Mouse (Mus musculus): ENCODE data around the gene Klk1b4. TPM values are rescaled to one million over a fixed set of nuclear protein-coding genes. Genes with fewer than 3 reads are reported as not detected.
"Not testable (repeated sequence)": the region's sequence is repeated elsewhere in the genome, so short reads cannot be mapped to it uniquely, and the experiment has no call there.

Klk1b4 gene
- total RNA-seq, 2 experiments from 2014 or later: not detected

- intact Hi-C loops (cut with DNase I): loop anchor here (10.0 kb wide), 1 partner anchor 574 kb away; the partner anchor contains the start of gene Ctu1
- DNase-seq (ENCODE audit: low spot score in 2 of 2): no peak
Observed at GRCm38 (mm10) chr7:44249248-44249647, 42.0 kb downstream of the Klk1b4 start.

- DNase-seq (ENCODE audit: low spot score in 2 of 2); intact Hi-C loops (cut with DNase I): not testable (repeated sequence)
Observed at GRCm38 (mm10) chr7:44250732-44251275, 43.6 kb downstream of the Klk1b4 start.

GRCm38 (mm10) chr7:44253023-44253616 lies 45.9 kb downstream of the Klk1b4 start:
- intact Hi-C loops (cut with DNase I): no loop called here
- no peak for DNase-seq (ENCODE audit: low spot score in 2 of 2)

GRCm38 (mm10) chr7:44254930-44255329 lies 47.7 kb downstream of the Klk1b4 start:
- intact Hi-C loops (cut with DNase I): no loop called here
- no peak for DNase-seq (ENCODE audit: low spot score in 2 of 2)

- DNase-seq (ENCODE audit: low spot score in 2 of 2): no peak
- intact Hi-C loops (cut with DNase I): no loop called here
Observed at GRCm38 (mm10) chr7:44257278-44257677, 50.0 kb downstream of the Klk1b4 start, which contains the start of gene Acp4. TSS of gene Acp4 (minus strand) at chr7:44257378.

- intact Hi-C loops (cut with DNase I): loop anchor here (5.0 to 10.0 kb wide), 2 partner anchors 42 to 284 kb away; partner anchors contain the start of gene Pold1
- no peak for DNase-seq (ENCODE audit: low spot score in 2 of 2)
Observed at GRCm38 (mm10) chr7:44260410-44260809, 53.2 kb downstream of the Klk1b4 start.

- no peak for DNase-seq (ENCODE audit: low spot score in 2 of 2)
- intact Hi-C loops (cut with DNase I): loop anchor here (5.0 to 10.0 kb wide), 2 partner anchors 41 to 284 kb away; partner anchors contain the start of gene Pold1
Observed at GRCm38 (mm10) chr7:44261147-44261546, 53.9 kb downstream of the Klk1b4 start, which contains the start of gene Gm15517. TSS of gene Gm15517 (plus strand) at chr7:44261447.

Other genes with a start within 250 kb of the Klk1b4 start
- not detected for gene Klk1b1, start 240.7 kb upstream of the Klk1b4 start, total RNA-seq (2021)
- gene Klk1b9, start 231.4 kb upstream of the Klk1b4 start, total RNA-seq (2021): not detected
- not detected for gene Klk1b11, start 211.6 kb upstream of the Klk1b4 start, total RNA-seq (2021)
- gene Klk1b26, start 195.3 kb upstream of the Klk1b4 start, total RNA-seq (2021): not detected
- not detected for gene Klk1b27, start 155.1 kb upstream of the Klk1b4 start, total RNA-seq (2021)
- gene Klk1b21, start 105.1 kb upstream of the Klk1b4 start, total RNA-seq (2021): not detected
- not detected for gene Klk1b22, start 94.8 kb upstream of the Klk1b4 start, total RNA-seq (2021)
- gene Klk1b16, start 70.7 kb upstream of the Klk1b4 start, total RNA-seq (2021): not detected
- gene Klk1b24, start 19.2 kb upstream of the Klk1b4 start, total RNA-seq (2021): not detected
- gene Klk1b3, start 9.2 kb upstream of the Klk1b4 start, total RNA-seq (2021): not detected
- gene Klk1b5, start 8.5 kb downstream of the Klk1b4 start, total RNA-seq (2021): not detected
- not detected for gene Klk1, start 17.9 kb downstream of the Klk1b4 start, total RNA-seq (2021)
- not detected for gene Gm36864, start 28.7 kb downstream of the Klk1b4 start, total RNA-seq (2021)
- 1 to 10 TPM; 1.1 to 1.6 TPM for gene 1700028J19Rik, start 39.3 kb downstream of the Klk1b4 start, total RNA-seq (2021)
- gene 2410002F23Rik, start 39.3 kb downstream of the Klk1b4 start, total RNA-seq (2021): 10 to 100 TPM; 72.5 to 73.5 TPM
- gene Acp4, start 49.9 kb downstream of the Klk1b4 start, total RNA-seq (2021): not detected
- not detected for gene Gm15517, start 54.0 kb downstream of the Klk1b4 start, total RNA-seq (2021)
- gene Clec11a, start 99.5 kb downstream of the Klk1b4 start, total RNA-seq (2021): 1 to 10 TPM; 3.5 to 3.9 TPM
- 100 to 1,000 TPM; 571 to 587 TPM for gene Shank1, start 102.8 kb downstream of the Klk1b4 start, total RNA-seq (2021)
- 10 to 100 TPM; 60.0 to 65.0 TPM for gene Syt3, start 176.7 kb downstream of the Klk1b4 start, total RNA-seq (2021)
- 1 to 10 TPM; 1.9 to 2.2 TPM for gene 1700008O03Rik, start 178.4 kb downstream of the Klk1b4 start, total RNA-seq (2021)
- gene Lrrc4b, start 221.6 kb downstream of the Klk1b4 start, total RNA-seq (2021): 100 to 1,000 TPM; 268 to 278 TPM